Mouse (Mus musculus): ENCODE measurements around the gene Nuak1. TPM values are rescaled to one million over a fixed set of nuclear protein-coding genes. Genes with fewer than 3 reads are reported as not detected.

Nuak1 gene
- 0.05 TPM for polyA plus RNA-seq (2017; shearing (Covaris generic))

GRCm38 (mm10) chr10:84440541-84441433 is at the start of gene Nuak1:
Nuak1 (minus strand) TSS chr10:84440597.

Other genes starting within 250 kb of the Nuak1 start
- gene Ckap4, start 93.5 kb upstream of the Nuak1 start, polyA plus RNA-seq (2017; shearing (Covaris generic)) = 0.97 TPM
- gene Tcp11l2, start 136.0 kb upstream of the Nuak1 start, polyA plus RNA-seq (2017; shearing (Covaris generic)) = 175 TPM
- gene Polr3b, start 181.7 kb upstream of the Nuak1 start, polyA plus RNA-seq (2017; shearing (Covaris generic)) = 27.0 TPM

Data from CD4-positive, CD25-positive, alpha-beta regulatory T cell (primary cell).